In the genomic region with DNA sequence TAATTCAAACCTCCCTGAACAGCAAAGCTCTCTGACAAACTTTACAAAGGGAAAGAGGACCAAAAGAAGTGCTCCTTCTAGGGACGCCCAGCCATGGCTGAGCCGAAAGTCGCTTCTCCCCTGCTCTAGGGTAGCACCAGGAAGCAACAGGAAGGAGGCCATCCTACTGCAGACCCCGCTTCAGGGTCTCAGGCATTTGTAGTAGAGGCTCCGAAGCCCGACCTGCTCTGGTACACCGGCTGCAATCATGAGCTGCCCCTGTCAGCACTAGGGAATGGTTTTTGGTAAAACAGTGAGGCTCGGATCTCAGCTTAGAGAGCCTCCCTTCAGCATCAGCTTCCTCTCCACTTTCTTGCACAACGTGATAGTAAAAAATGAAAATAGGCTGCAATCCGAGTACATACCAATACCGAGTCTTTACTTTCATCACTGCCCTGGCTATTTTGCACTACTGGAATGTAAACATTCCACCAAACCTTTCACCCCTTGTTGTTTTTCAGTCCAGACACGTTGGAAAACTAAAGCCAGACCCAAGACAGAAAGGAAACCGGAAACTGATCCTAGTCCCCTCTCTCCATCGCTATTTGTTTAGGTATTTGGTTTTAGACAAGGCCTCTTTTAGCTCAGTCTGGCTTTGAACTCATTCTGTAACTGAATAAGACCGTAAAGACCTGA, we compare ENCODE assay signal across 8 mouse cellular contexts. TPM values are rescaled to one million over a fixed set of nuclear protein-coding genes. Genes with fewer than 3 reads are reported as not detected.
DNase-seq lines count a peak whose midpoint lies in the region; ATAC-seq lines count a peak whose summit lies in the region.

No protein-coding gene starts in this region.

- H3K27me3 ChIP-seq in forebrain, embryonic 13.5 days: no peaks in the 10 kb centered on the region
- H3K27me3 ChIP-seq in forebrain, embryonic 14.5 days (replicated peaks; ENCODE audit: control insufficient read depth, insufficient read depth, low read length): no peaks in the 10 kb centered on the region
- no peaks in the 10 kb centered on the region for H3K27me3 ChIP-seq in liver, embryonic 13.5 days

- WGBS in forebrain, embryonic 13.5 days: 61% methylated on average over 15 of the region's 15 CpGs
- WGBS in forebrain, embryonic 14.5 days: 59% methylated on average over 15 of the region's 15 CpGs
- 16% methylated on average over 15 of the region's 15 CpGs for WGBS in liver, embryonic 13.5 days (ENCODE audit: insufficient replicate concordance)

- no peaks in the 10 kb centered on the region for H3K9me3 ChIP-seq in forebrain, embryonic 13.5 days (replicated peaks)
- H3K9me3 ChIP-seq in forebrain, embryonic 14.5 days (replicated peaks; ENCODE audit: control insufficient read depth, low read length): no peaks in the 10 kb centered on the region
- no peaks in the 10 kb centered on the region for H3K9me3 ChIP-seq in liver, embryonic 13.5 days (replicated peaks)

- H3K4me3 ChIP-seq in forebrain, embryonic 13.5 days: no peak overlapping the region
- H3K4me3 ChIP-seq in forebrain, embryonic 14.5 days (ENCODE audit: low read depth, low read length): no peak overlapping the region
- peak overlapping the region; percentile 65 for H3K4me3 ChIP-seq in liver, embryonic 13.5 days (replicated peaks)

- H3K4me1 ChIP-seq in forebrain, embryonic 13.5 days: peaks cover 10% of the 10 kb centered on the region; the same call in 1 of the 2 replicates
- no peaks in the 10 kb centered on the region for H3K4me1 ChIP-seq in forebrain, embryonic 14.5 days (ENCODE audit: control insufficient read depth, insufficient read depth, low read length)
- peaks cover 44% of the 10 kb centered on the region for H3K4me1 ChIP-seq in liver, embryonic 13.5 days (replicated peaks)

- no peaks in the 10 kb centered on the region for H3K36me3 ChIP-seq in forebrain, embryonic 13.5 days (ENCODE audit: poor library complexity, severe bottlenecking)
- no peaks in the 10 kb centered on the region for H3K36me3 ChIP-seq in forebrain, embryonic 14.5 days (ENCODE audit: control insufficient read depth, insufficient read depth, low read length)
- H3K36me3 ChIP-seq in liver, embryonic 13.5 days: 0 out of 2 replicates have a peak, but pooled peaks cover 4% of the 10 kb centered on the region

- no peak for ATAC-seq in forebrain, embryonic 13.5 days
- no peak for ATAC-seq in forebrain, embryonic 14.5 days
- ATAC-seq in liver, embryonic 13.5 days (ENCODE audit: low read depth): no peak

- H3K9ac ChIP-seq in forebrain, embryonic 13.5 days: no peak overlapping the region
- no peak overlapping the region for H3K9ac ChIP-seq in forebrain, embryonic 14.5 days (ENCODE audit: low read length)
- peak overlapping the region; percentile 73 for H3K9ac ChIP-seq in liver, embryonic 13.5 days

- H3K27ac ChIP-seq in forebrain, embryonic 13.5 days: no peak overlapping the region; the same call in 1 of the 2 replicates
- H3K27ac ChIP-seq in forebrain, embryonic 14.5 days (ENCODE audit: low read depth, low read length): no peak overlapping the region
- peak overlapping the region; percentile 88 for H3K27ac ChIP-seq in liver, embryonic 13.5 days

- no peak for DNase-seq in forebrain, embryonic 14.5 days (ENCODE audit: low spot score)
- DNase-seq in thymus, postnatal 0 days (ENCODE audit: low spot score): peak; percentile 40
- no peak for DNase-seq in thymus, adult 18-20 months
- DNase-seq in liver, embryonic 13.5 days: no peak
- no peak for DNase-seq in cerebellum, postnatal 4 days (ENCODE audit: low spot score in 2 of 2)
- no peak for DNase-seq in spleen, postnatal 14 days (ENCODE audit: low spot score in 2 of 2)
- DNase-seq in right cerebral cortex, postnatal 36 days (ENCODE audit: low spot score in 2 of 2): no peak

- H3K4me2 ChIP-seq in forebrain, embryonic 13.5 days: peak overlapping the region; percentile 8; the same call in 1 of the 2 replicates
- H3K4me2 ChIP-seq in forebrain, embryonic 14.5 days (ENCODE audit: low read length): no peak overlapping the region
- peak overlapping the region; percentile 79 for H3K4me2 ChIP-seq in liver, embryonic 13.5 days

RNA-seq across cellular contexts. Expression of a gene that starts 44.8 kb away (rescaled TPM):
- polyA plus RNA-seq in forebrain, embryonic 13.5 days (2015; fragmentation: Nextera tagmentation; extraction: Ambion mirVana): 2.4 and 2.8 TPM in 2 replicates
- 2.5 and 2.8 TPM in 2 replicates for polyA plus RNA-seq in forebrain, embryonic 14.5 days (2014; fragmentation: Nextera tagmentation; extraction: Ambion mirVana)
- 22.2 and 25.1 TPM in 2 replicates for polyA plus RNA-seq in thymus, postnatal 0 days (2015; fragmentation: Nextera tagmentation; extraction: Ambion mirVana)
- 3.4 and 4.6 TPM in 2 replicates for polyA plus RNA-seq in liver, embryonic 13.5 days (2015; fragmentation: Nextera tagmentation; extraction: Ambion mirVana)
